Mouse (Mus musculus): ENCODE results near the gene Ubac2.

Ubac2 gene

GRCm38 (mm10) chr14:121927451-121927850 lies 49.0 kb downstream of the Ubac2 start:
- DNase-seq, result no peak

GRCm38 (mm10) chr14:121928375-121929137 lies 50.1 kb downstream of the Ubac2 start:
- DNase-seq, result no peak

DNA sequence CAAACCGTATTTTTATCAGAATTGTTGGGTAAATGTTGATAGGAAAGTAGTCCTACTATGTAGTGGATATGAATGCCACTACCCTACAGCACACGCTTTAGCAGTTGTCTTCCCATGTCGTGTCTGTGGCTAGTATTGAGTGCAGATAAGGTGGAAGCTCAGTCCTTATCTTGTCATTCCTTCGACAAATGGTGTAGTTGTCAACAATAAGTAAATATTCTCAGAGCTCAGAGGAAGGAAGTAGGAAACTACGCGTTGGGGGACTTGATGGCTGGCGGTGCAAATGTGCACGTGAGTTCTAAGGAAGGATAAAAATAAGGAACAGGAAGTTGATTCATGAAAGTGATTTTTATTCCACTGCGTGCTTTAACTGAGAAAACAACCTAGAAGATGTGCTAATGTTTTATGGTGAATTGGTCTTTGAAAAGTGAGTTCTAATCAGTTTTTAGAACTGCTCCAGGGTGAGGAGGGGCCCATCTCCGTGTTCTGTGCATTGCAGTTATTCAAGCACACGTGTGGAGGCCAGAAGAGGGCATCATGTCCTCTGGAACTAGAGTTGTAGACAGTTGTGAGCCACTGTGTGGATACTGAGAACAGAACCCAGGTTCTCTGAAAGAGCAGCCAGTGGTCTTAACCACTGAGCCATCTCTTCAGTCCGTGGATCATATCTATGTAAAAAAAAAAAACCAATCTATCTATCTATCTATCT lies 51.0 kb downstream of the Ubac2 start:
- DNase-seq, result no peak

DNA sequence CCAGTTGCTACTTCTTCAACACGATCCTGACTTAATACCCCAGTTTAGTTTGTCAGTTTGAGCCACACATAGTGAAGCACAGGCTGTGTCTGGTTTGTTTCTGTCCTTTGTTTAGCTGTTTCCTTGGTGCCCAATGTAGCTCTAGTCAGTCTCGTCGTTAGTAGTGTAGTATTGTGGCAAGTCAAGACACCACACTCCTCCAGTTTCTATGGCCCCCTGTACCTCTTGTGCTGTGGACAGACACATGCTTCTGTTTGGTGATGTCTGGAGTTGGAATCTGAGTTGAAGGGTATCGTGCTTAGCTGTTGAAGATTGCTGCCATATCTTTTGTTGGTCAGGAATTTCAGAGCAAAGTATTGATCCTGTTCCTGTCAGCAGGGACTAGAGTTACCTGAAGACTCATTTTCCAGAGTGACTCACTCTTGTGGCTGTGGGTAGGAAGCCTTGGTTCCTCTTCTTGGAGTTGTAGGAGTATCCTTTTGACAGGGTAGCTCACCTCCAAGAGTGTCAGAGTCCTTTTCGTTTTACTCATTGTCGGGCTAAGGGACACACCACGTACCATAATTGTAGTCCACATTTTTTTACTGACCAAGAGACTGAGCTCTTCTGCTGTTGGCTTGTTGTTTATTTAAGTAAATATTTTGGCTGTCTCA lies 52.4 kb downstream of the Ubac2 start:
- no peak for DNase-seq

- no peak for DNase-seq
Observed at GRCm38 (mm10) chr14:121931594-121931993, 53.2 kb downstream of the Ubac2 start.

DNA sequence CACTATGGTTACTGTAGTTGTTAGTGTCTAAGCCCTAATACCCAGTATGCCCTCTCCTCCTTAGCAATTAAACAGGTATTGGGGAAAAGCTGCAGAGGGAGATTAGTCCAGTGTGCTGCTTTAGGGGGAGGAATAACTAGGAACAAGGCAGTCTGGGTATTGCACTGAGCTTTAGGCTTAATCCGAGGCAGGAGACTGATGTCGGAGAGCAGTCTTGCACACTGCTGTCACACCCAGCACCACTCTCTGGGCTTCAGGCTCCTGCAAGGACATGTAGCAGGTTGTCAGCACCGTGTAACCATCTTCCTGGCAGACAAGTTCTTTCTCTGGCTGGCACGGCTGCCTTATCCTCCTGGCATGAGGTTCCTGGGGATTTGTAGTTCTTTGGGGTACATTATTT lies 53.8 kb downstream of the Ubac2 start:
- DNase-seq, result no peak

- no peak for DNase-seq
Observed at GRCm38 (mm10) chr14:121933906-121934596, 55.6 kb downstream of the Ubac2 start.

GRCm38 (mm10) chr14:121934597-121934946 lies 56.2 kb downstream of the Ubac2 start:
- DNase-seq, result no peak

DNA sequence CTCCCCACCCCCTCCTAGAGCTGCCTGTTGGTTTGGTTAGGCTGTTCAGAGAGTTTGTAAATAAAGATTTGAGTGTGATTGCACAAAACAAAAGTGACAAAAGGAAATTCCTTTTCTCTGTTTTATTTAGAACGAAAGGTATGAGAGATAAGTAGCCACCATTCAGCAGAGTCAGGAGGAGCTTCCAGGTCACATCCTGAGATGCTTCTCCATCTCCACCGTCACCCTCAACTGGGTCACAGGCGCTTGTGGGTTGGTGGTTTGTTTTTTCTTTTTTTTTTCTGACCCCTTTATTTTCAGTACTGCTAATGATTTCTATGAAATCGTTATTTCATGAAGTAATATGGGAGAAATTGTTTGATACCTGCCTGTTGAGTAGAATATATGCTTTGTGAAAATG lies 57.9 kb downstream of the Ubac2 start:
- no peak for DNase-seq

DNA sequence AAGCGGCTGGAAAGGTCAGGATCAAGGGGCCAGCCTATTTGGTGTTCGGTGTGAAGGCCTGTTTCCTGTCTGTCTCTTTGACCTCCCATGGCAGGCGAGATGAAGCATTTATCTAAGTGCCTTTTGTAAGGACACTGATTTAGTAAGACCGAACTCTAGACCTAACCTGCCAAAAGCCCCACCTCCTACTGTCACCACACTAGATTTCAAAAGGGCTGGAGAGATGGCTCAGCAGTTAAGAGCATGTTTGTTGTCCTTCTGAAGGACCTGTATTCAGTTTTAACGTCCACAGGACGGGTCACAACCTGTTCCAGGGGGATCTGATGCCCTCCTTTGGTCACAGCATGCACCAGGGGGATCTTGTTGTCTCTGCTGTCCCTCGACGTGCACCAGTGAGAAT lies 58.4 kb downstream of the Ubac2 start:
- no peak for DNase-seq

GRCm38 (mm10) chr14:121937601-121938255 lies 59.3 kb downstream of the Ubac2 start:
- DNase-seq, result no peak

DNA sequence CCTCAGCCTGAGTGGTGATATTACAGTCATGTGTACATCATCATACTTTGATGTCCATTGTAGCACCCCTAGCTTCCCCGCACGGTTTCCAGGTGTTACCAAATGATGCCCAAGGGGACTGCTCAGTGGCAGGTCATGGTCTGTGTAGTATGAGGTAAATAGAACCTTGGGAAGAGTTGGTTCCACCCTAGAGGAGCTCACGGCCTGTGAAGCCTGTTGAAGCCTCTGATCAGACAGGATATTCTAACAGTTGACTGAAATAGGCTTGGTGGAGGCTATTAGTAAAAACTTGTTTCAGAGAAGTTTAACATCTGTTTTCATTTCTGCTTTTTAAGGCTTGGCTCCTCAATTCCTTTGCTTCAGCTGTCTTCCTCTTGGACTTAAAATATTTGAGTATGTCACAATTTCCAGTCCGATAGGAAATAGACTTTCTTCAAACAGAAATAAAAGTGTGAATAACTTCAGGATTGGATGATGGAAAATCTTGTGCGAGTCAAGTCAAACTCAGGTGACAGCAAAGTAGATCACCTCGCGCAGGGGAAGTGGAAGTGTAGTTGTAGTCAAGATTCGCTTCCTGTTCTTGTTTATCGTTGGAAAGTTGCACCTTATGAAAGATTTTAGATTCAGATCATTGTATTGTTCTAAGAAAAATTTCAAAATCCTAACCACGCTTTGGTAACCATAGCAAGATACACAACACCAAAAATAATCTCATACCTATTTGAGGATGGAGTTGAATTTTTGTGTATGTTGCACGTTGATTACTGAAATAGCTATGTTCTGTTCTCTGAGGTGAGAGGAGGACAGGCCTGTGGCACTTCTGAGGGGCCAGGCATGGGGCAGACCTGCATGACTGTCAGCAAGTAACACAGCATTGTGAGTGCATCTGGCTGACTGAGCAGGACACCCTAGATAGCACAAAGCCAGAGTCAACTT lies 60.1 kb downstream of the Ubac2 start:
- no peak for DNase-seq

- DNase-seq, result no peak
Observed at GRCm38 (mm10) chr14:121939582-121939981, 61.2 kb downstream of the Ubac2 start.

DNA sequence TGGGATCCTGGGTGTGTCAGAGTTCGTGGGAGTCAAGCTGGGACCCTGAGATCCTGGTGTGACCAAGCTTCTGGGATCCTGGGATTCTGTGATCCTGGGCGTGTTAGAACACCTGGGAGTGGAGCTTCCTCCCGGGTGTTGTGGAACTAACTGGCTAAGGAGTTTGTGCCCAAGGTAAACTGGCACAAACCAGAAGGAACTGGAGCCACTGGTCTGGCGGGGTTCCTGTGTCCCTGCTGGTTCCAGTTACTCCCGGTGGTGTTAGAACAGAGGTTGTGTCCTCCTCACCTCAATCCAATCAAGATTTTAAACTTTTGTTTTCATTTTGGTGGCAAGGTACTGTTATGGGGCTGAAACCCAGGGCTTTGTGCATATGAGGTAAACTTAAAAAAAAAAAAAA lies 67.7 kb downstream of the Ubac2 start:
- no peak for DNase-seq

GRCm38 (mm10) chr14:121946728-121947127 lies 68.3 kb downstream of the Ubac2 start:
- DNase-seq, result no peak

DNA sequence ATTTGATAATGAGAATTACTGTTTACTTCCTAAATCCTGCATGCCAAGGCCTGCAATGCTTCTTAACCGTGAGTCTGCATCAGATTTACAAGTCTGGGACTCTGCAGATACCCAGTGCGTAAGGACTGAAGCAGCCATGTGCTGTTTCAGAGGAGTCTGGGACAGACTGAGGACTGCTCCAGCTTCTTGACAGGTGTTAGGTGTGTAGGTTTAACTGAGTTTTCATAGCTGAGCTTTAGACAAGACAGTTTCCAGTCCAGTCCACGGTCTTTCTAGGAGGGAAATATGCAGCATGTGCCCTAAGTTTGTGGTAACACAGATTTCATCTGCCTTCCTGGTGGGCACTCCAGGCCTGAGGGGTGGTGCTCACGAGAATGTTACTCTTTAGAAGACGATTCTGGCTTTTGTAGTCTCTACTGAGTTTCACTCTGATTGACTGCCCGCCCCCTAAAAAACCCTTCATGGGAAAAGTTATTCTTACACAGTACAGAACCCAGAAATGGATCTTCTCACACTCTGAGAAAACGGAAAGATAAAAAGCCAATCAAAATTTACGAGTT lies 68.9 kb downstream of the Ubac2 start:
- no peak for DNase-seq

- no peak for DNase-seq
Observed at GRCm38 (mm10) chr14:121947966-121948365, 69.5 kb downstream of the Ubac2 start.

DNA sequence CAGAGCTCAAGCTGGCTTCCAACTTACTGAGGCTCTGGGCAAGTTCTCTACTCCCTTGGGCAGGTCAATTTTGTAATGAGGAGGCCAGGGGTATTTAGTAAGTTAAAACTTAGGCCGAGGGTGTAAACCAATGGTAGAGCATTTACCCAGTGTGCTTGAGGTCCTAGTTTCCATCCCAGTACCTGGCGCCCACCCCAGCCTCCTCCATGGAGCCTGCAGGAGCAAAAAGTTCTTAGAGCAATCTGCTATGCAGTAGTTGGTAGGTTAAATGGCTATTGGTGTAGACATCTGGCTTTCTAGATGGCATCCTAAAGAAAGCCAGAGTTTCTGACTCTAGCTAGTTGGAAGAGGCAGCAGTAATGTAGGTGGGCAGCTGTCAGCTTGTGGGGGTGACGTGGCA lies 71.0 kb downstream of the Ubac2 start:
- no peak for DNase-seq

GRCm38 (mm10) chr14:121949897-121950296 lies 71.5 kb downstream of the Ubac2 start:
- no peak for DNase-seq

- no peak for DNase-seq
Observed at GRCm38 (mm10) chr14:121951399-121952045, 73.1 kb downstream of the Ubac2 start.

DNA sequence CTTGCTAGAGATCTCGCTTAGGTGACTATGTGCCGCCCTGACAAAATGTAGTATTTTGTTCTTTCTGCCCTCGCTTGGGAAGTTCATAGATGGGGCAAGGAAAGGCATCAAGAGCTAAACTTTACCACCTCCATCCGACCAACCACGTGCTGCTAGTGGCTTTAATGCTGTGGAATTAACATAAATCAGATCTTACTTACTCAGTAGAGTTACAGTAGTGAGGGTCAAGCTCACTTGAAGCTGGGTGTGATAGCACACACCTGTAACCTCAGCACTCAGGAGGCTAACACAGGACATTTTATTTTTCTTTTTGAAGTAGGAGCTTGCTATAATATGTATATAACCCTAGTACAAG lies 73.6 kb downstream of the Ubac2 start:
- no peak for DNase-seq
